Comparison of ENCODE assay signal across 21 mouse cellular contexts in the genomic region with DNA sequence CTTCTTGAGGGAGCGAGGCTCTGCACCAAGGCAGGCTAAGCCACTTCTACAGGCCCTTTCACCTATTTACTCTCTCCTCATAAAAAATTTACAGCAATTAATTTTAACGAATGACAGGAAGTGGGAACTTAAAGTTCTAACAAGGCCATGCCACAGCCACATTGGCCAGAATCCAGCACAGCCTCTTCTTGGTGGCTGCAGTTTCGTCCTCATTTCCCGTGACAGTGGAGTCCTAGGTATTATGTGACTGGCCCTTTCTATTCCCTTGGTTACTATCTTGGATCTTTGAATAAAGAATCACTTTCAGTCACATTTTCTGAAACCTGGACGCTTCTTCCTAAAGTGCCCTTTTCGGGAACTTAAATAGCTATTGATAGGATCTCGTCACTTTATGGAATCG.
"Had no signal": no experiment of that assay in that cellular context is flagged by ENCODE, and none has a peak within 500 bp of the region (broad histone marks: within the 10 kb centered on the region; RNA-seq: fewer than 3 reads in every experiment).

No protein-coding gene starts in this region.

- H3K4me3 ChIP-seq: kidney, embryonic 15.5 days; limb, embryonic 10.5 days; limb, embryonic 13.5 days; liver, embryonic 12.5 days; liver, embryonic 15.5 days; lung, embryonic 15.5 days; megakaryocyte, embryonic 14.5 days; midbrain, embryonic 12.5 days; midbrain, embryonic 15.5 days; neural tube, embryonic 12.5 days; neural tube, embryonic 15.5 days had no signal

- DNase-seq: kidney, adult 2 months; kidney, postnatal 10 days; kidney, postnatal 4 days; layer of hippocampus, adult 9-11 months; liver; lung, adult 18-20 months; lung, postnatal 10 days; lung, postnatal 36 days; thymus, adult 18-20 months; thymus, postnatal 4 days had no signal

- H3K36me3 ChIP-seq: kidney, embryonic 15.5 days; limb, embryonic 10.5 days; limb, embryonic 13.5 days; liver, embryonic 12.5 days; liver, embryonic 15.5 days; lung, embryonic 15.5 days; midbrain, embryonic 12.5 days; midbrain, embryonic 15.5 days; neural tube, embryonic 12.5 days; neural tube, embryonic 15.5 days had no signal

- H3K4me1 ChIP-seq: liver, embryonic 12.5 days; liver, embryonic 15.5 days; lung, embryonic 15.5 days; megakaryocyte, embryonic 14.5 days; neural tube, embryonic 12.5 days had no signal

- H3K9ac ChIP-seq: kidney, embryonic 15.5 days; limb, embryonic 13.5 days; liver, embryonic 12.5 days; liver, embryonic 15.5 days; lung, embryonic 15.5 days; midbrain, embryonic 12.5 days; midbrain, embryonic 15.5 days; neural tube, embryonic 12.5 days; neural tube, embryonic 15.5 days had no signal

- H3K27me3 ChIP-seq: kidney, embryonic 15.5 days; limb, embryonic 13.5 days; liver, embryonic 12.5 days; liver, embryonic 15.5 days; lung, embryonic 15.5 days; megakaryocyte, embryonic 14.5 days; midbrain, embryonic 12.5 days; midbrain, embryonic 15.5 days; neural tube, embryonic 12.5 days; neural tube, embryonic 15.5 days had no signal

- H3K27ac ChIP-seq: kidney, embryonic 15.5 days; limb, embryonic 10.5 days; limb, embryonic 13.5 days; liver, embryonic 12.5 days; liver, embryonic 15.5 days; lung, embryonic 15.5 days; midbrain, embryonic 12.5 days; midbrain, embryonic 15.5 days; neural tube, embryonic 12.5 days; neural tube, embryonic 15.5 days had no signal
